Mouse (Mus musculus): ENCODE results near the gene Syt16. TPM values are rescaled to one million over a fixed set of nuclear protein-coding genes. Genes with fewer than 3 reads are reported as not detected.

The Syt16 gene
- total RNA-seq, 1 experiment from 2014 or later: 1.6 TPM

- DNase-seq: no peak
Measured at GRCm38 (mm10) chr12:74230808-74231207, 233.3 kb downstream of the Syt16 start.

GRCm38 (mm10) chr12:74232845-74233244 lies 235.4 kb downstream of the Syt16 start:
- no peak for DNase-seq

GRCm38 (mm10) chr12:74236191-74236590 lies 238.7 kb downstream of the Syt16 start:
- no peak for DNase-seq

GRCm38 (mm10) chr12:74238056-74238455 lies 240.6 kb downstream of the Syt16 start:
- DNase-seq: no peak

GRCm38 (mm10) chr12:74238806-74239205 lies 241.3 kb downstream of the Syt16 start:
- no peak for DNase-seq

- DNase-seq: no peak
Measured at GRCm38 (mm10) chr12:74264846-74265245, 267.4 kb downstream of the Syt16 start.

- no peak for DNase-seq
Measured at GRCm38 (mm10) chr12:74267049-74267448, 269.6 kb downstream of the Syt16 start.

GRCm38 (mm10) chr12:74268644-74269285 lies 271.3 kb downstream of the Syt16 start:
- no peak for DNase-seq

- DNase-seq: no peak
Measured at GRCm38 (mm10) chr12:74272545-74272944, 275.1 kb downstream of the Syt16 start.

GRCm38 (mm10) chr12:74277265-74277664 lies 279.8 kb downstream of the Syt16 start:
- DNase-seq: no peak

- DNase-seq: no peak
Measured at GRCm38 (mm10) chr12:74281403-74281802, 283.9 kb downstream of the Syt16 start.

GRCm38 (mm10) chr12:74282846-74283245 lies 285.4 kb downstream of the Syt16 start:
- peak; percentile 8 for DNase-seq

- DNase-seq: peak; percentile 60
Measured at GRCm38 (mm10) chr12:74284020-74284684, 286.7 kb downstream of the Syt16 start.

GRCm38 (mm10) chr12:74284685-74285054 lies 287.2 kb downstream of the Syt16 start:
- DNase-seq: no peak

GRCm38 (mm10) chr12:74290983-74291382 lies 293.5 kb downstream of the Syt16 start:
- DNase-seq: no peak

- DNase-seq: no peak
Measured at GRCm38 (mm10) chr12:74293624-74294023, 296.2 kb downstream of the Syt16 start.

- DNase-seq: no peak
Measured at GRCm38 (mm10) chr12:74296374-74296773, 298.9 kb downstream of the Syt16 start.

GRCm38 (mm10) chr12:74301559-74301958 lies 304.1 kb downstream of the Syt16 start:
- DNase-seq: no peak

GRCm38 (mm10) chr12:74303418-74304294 lies 306.2 kb downstream of the Syt16 start:
- no peak for DNase-seq

GRCm38 (mm10) chr12:74312611-74313010 lies 315.1 kb downstream of the Syt16 start:
- DNase-seq: no peak

- DNase-seq: no peak
Measured at GRCm38 (mm10) chr12:74315221-74315620, 317.8 kb downstream of the Syt16 start.

- no peak for DNase-seq
Measured at GRCm38 (mm10) chr12:74316344-74316973, 319.0 kb downstream of the Syt16 start, which contains the start of gene Gm11042. Gm11042 (minus strand) TSS chr12:74316394.

All from adrenal gland, postnatal 25 days (tissue).